Mouse (Mus musculus) mature B cell (primary cell): Measurements from ENCODE around the gene Itgb8.

Source experiments
- in situ Hi-C: fragments of 300-500 bp; cut with MboI; formaldehyde crosslinking; loops from 2 replicates; pipeline ENCODE4 v1.14.3; 2019

The Itgb8 gene

DNA sequence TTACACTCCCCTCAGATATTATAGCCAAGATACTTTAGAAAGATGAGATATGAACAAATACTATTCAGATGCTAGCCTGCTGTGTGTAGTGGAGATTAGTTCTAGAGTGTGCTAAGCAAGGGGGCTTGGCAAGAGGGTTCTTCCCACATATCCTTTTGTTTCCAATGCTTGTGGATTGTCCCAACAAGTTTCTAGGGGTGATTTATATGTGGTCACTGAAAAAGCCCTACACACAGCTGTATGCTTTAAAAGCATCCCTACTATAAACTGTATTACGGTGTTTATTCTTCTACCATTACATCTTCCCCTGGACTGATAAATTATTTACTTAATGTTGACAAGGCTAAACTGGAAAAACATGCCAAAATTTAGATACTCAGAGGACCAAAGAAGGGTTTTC, 92.6 kb downstream of the Itgb8 start:
- in situ Hi-C loops: no loop called here

GRCm38 (mm10) chr12:119137946-119138345, 100.7 kb downstream of the Itgb8 start:
- in situ Hi-C loops: no loop called here

DNA sequence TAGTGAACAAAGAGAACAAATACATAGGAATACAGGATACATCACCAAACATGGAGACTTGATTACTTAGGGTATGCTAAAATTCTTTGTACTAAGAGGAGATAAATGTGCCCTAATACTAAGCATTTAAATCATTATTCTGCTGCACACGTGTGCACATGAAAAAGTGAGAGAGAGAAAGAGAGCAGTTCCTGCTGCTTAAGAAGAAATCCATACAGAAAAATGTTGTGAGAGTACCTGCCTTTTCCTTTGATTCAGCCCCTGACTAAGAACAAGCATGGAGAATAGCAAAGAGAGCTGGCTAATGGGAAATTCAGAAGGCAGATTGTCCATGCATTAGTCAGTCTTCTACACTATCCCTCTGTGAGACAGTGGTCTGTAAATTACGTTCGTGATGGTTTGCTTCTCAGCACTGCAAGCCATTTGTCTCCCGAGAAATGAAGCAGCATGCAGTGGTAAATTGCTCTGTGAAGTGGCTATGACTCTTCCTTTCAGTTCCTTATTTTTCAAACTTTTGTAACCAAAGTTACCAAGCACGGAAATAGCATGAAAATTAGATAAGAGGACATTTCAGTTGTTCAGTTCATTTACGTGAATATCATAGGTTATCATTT, 125.0 kb downstream of the Itgb8 start:
- in situ Hi-C loops: no loop called here

DNA sequence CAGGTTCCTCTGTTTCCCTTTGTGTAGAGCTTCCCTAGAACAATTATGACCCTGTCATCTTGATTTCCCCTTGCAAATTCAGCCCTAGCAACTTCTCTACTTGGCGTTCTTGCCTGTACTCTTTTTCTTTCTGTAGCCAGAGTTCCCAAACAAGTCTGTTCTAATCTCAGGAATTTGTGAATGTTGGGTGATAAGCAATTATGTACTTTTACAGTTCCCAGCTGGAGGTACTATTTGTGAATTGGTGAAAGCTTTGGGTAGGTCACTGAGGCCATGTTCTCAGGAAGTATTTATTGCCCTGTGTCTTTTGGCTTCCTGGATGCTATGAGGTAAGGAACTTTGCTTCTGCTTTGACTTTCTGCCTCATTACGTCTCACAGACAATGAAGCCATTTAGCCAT, 128.5 kb downstream of the Itgb8 start:
- in situ Hi-C loops: no loop called here
